Mouse (Mus musculus) liver, embryonic 11.5 days (tissue): ENCODE data around the gene Entpd7. TPM values are rescaled to one million over a fixed set of nuclear protein-coding genes. Genes with fewer than 3 reads are reported as not detected.

Experiments used
- ATAC-seq: fragments of 200-750 bp; cut with Nextera tagmentation; replicated peaks from 2 replicates; pipeline ENCODE4 v1.8.0; 2017; ENCODE audit warnings: moderate number of reproducible peaks, mild to moderate bottlenecking, moderate TSS enrichment, moderate library complexity; ENCODE audit not compliant: low FRiP score
- DNase-seq: peaks from one replicate; pipeline ENCODE4 v3.0.0-alpha.2; 2017; ENCODE audit warnings: low spot score
- H3K27ac ChIP-seq: fragments of 300-500 bp; sonication (generic); 2 replicates; pipeline ENCODE4 v1.5.1; 2014; ENCODE audit warnings: mild to moderate bottlenecking, low read depth, low read length, control low read depth
- H3K27me3 ChIP-seq: fragments of 300-500 bp; sonication (generic); replicated peaks from 2 replicates; pipeline ENCODE4 v1.6.1; 2014; ENCODE audit warnings: low read length, mixed read lengths; ENCODE audit not compliant: control insufficient read depth, insufficient read depth
- H3K36me3 ChIP-seq: fragments of 300-500 bp; sonication (generic); 2 replicates; pipeline ENCODE4 v1.6.1; 2014; ENCODE audit warnings: mild to moderate bottlenecking, low read length, moderate library complexity, mixed read lengths; ENCODE audit not compliant: control insufficient read depth, insufficient read depth
- H3K4me1 ChIP-seq: fragments of 300-500 bp; sonication (generic); replicated peaks from 2 replicates; pipeline ENCODE4 v1.6.1; 2014; ENCODE audit warnings: low read length, mixed read lengths; ENCODE audit not compliant: control insufficient read depth, insufficient read depth
- H3K4me2 ChIP-seq: fragments of 300-500 bp; sonication (generic); 2 replicates; pipeline ENCODE4 v1.6.1; 2014; ENCODE audit warnings: mild to moderate bottlenecking, control low read depth, moderate library complexity
- H3K4me3 ChIP-seq: fragments of 300-500 bp; sonication (generic); 2 replicates; pipeline ENCODE4 v1.5.1; 2014; ENCODE audit warnings: low read depth, low read length, control low read depth
- H3K9ac ChIP-seq: fragments of 300-500 bp; sonication (generic); 2 replicates; pipeline ENCODE4 v1.6.1; 2014; ENCODE audit warnings: low read depth, low read length, control low read depth
- H3K9me3 ChIP-seq: fragments of 300-500 bp; sonication (generic); 2 replicates; pipeline ENCODE4 v1.6.1; 2016; ENCODE audit warnings: low read length, inconsistent platforms, mixed read lengths; ENCODE audit not compliant: control insufficient read depth
- whole genome bisulfite sequencing: fragments of 180-500 bp; shearing (Covaris S2); extraction: QIAGEN DNeasy Blood & Tissue Kit; methylation state at CpG from one replicate; pipeline ENCODE4 v1.1.7; 2014; 5-methylcytosine and 5-hydroxymethylcytosine counted together
- polyA plus RNA-seq: library from polyadenylated mRNA; unstranded; fragments of >200 nt; fragmentation: Nextera tagmentation; extraction: Ambion mirVana; gene quantifications from 2 replicates; pipeline ENCODE4 v1.2.1, GENCODE M21; 2014

The Entpd7 gene
- polyA plus RNA-seq, 1 experiment from 2014 or later: 9.2 TPM

DNA sequence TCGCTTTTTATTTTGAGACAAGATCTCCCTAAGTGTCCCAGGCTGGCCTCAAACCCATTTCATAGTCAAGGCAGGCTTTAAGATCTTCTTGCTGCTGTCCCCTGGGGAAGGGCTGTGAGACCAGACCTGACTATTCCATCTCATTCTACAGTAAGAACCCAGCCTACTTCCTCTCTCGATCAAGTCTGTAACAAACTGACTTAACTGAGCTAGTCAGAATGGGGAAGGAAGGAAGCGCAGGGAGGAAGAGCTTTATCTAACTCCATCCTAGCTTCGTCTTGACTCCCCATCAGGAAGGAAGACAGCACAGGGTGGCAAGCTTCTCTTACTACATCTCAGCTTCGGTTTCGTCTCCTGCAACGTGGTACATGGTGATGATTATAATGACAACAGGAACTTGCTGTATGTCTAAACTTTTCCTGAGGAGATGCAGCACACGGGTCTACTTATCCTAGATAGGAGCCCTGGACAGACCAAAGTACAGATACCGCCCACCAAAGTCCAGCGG lies 9.9 kb upstream of the Entpd7 start:
- Histone ChIP-seq H3K36me3 (no peaks in the 10 kb centered on the region), H3K27me3 (no peaks in the 10 kb centered on the region), H3K4me3 (no peak overlapping the region), H3K9ac (no peak overlapping the region), H3K4me2 (0 out of 2 replicates have a peak overlapping the region, but pooled peaks have one; percentile 4), H3K4me1 (peaks cover 5% of the 10 kb centered on the region; the same call in 1 of the 2 replicates), H3K9me3 (no peaks in the 10 kb centered on the region), H3K27ac (no peak overlapping the region; the same call in 1 of the 2 replicates)
- ATAC-seq (no peak), DNase-seq (no peak)
- 40% methylated on average over 10 of the region's 10 CpGs for WGBS

DNA sequence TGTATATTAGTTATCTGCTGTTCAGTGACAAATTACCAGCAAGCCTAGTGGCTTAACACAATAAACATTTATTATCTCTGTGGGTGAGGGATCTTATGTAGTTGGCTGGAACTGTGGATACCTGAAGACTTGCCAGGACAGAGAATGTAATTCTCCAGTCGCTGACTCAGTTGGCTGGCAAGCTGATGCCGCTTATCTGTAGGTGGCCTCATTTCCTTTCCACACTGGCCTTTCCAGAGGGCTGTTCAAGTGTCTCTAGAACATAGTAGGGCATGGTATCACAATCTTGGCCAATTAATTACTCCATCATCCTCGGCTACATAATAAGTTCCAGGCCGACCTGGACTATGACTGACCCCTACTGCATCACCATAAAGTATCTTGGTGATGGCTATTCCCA lies 7.9 kb upstream of the Entpd7 start:
- H3K9me3 ChIP-seq: no peaks in the 10 kb centered on the region
- DNase-seq: no peak
- WGBS: 72% methylated on average over 4 of the region's 4 CpGs
- no peaks in the 10 kb centered on the region; the same call in 1 of the 2 replicates for H3K4me1 ChIP-seq
- no peaks in the 10 kb centered on the region for H3K36me3 ChIP-seq
- H3K27ac ChIP-seq: no peak overlapping the region
- no peak overlapping the region for H3K9ac ChIP-seq
- H3K4me2 ChIP-seq: no peak overlapping the region
- ATAC-seq: no peak
- H3K27me3 ChIP-seq: no peaks in the 10 kb centered on the region
- no peak overlapping the region for H3K4me3 ChIP-seq

DNA sequence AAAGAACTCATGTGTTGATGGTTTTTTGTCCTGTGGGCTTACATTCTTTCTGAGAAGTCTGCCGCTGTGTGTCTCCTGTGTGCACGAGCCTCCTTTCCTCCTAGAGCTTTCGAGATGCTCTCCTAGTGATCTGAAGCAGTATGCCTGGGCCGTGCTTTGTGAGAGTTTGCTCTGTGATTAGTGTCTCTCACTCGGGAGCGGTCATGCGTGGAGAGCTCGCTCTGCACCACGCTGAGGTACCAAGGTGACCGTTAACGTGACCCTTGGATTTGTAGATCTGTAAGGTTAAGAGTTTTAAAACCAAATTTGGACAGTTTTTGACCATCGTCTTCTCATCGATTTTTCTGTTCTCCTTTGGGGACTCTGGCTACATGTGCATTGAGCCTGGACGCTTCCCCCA lies 3.3 kb downstream of the Entpd7 start:
- no peak for ATAC-seq
- no peak for DNase-seq
- Histone ChIP-seq H3K9me3 (no peaks in the 10 kb centered on the region), H3K4me3 (no peak overlapping the region), H3K9ac (no peak overlapping the region), H3K4me1 (peaks cover 3% of the 10 kb centered on the region; the same call in 1 of the 2 replicates), H3K4me2 (no peak overlapping the region), H3K27ac (no peak overlapping the region), H3K36me3 (peaks cover 3% of the 10 kb centered on the region; the same call in 1 of the 2 replicates), H3K27me3 (no peaks in the 10 kb centered on the region)
- WGBS: 92% methylated on average over 14 of the region's 14 CpGs

DNA sequence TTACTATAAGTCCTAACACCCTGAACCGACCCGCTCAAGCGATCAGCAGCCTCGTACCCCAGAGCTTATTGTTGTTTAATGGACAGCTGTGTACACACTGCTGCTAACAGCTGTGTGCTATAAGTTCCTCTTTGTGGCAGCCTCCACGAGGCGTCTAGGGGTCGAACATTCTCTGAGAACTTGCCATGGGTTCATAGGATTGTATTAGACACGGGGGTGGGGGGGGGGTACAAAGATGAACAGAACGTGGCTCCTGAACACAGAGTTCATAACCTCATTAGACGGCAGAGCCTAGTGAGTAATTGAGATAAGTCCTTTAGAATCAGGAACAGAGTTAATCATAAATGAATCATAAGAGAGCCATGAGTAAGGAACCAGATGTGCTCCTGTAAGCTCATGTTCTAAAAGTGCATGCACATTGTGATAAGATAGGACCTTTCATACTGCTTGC lies 6.1 kb downstream of the Entpd7 start:
- H3K9me3 ChIP-seq: no peaks in the 10 kb centered on the region
- WGBS: 60% methylated on average over 10 of the region's 10 CpGs
- no peak overlapping the region for H3K27ac ChIP-seq
- H3K9ac ChIP-seq: no peak overlapping the region
- no peak overlapping the region for H3K4me3 ChIP-seq
- no peak overlapping the region for H3K4me2 ChIP-seq
- H3K27me3 ChIP-seq: no peaks in the 10 kb centered on the region
- peaks cover 3% of the 10 kb centered on the region; the same call in 1 of the 2 replicates for H3K36me3 ChIP-seq
- no peaks in the 10 kb centered on the region; the same call in 1 of the 2 replicates for H3K4me1 ChIP-seq
- ATAC-seq (no peak), DNase-seq (no peak)

- H3K9me3 ChIP-seq: no peaks in the 10 kb centered on the region; the same call in 1 of the 2 replicates
- H3K36me3 ChIP-seq: peaks cover 2% of the 10 kb centered on the region; the same call in 1 of the 2 replicates
- H3K27me3 ChIP-seq: no peaks in the 10 kb centered on the region
- no peak overlapping the region for H3K4me2 ChIP-seq
- no peak overlapping the region for H3K4me3 ChIP-seq
- no peak overlapping the region for H3K9ac ChIP-seq
- H3K4me1 ChIP-seq: no peaks in the 10 kb centered on the region; the same call in 1 of the 2 replicates
- no peak overlapping the region for H3K27ac ChIP-seq
- DNase-seq (no peak), ATAC-seq (no peak)
- 87% methylated on average over 5 of the region's 5 CpGs for WGBS
These were observed 8.3 kb downstream of the Entpd7 start for GRCm38 (mm10) chr19:43697666-43698370.

DNA sequence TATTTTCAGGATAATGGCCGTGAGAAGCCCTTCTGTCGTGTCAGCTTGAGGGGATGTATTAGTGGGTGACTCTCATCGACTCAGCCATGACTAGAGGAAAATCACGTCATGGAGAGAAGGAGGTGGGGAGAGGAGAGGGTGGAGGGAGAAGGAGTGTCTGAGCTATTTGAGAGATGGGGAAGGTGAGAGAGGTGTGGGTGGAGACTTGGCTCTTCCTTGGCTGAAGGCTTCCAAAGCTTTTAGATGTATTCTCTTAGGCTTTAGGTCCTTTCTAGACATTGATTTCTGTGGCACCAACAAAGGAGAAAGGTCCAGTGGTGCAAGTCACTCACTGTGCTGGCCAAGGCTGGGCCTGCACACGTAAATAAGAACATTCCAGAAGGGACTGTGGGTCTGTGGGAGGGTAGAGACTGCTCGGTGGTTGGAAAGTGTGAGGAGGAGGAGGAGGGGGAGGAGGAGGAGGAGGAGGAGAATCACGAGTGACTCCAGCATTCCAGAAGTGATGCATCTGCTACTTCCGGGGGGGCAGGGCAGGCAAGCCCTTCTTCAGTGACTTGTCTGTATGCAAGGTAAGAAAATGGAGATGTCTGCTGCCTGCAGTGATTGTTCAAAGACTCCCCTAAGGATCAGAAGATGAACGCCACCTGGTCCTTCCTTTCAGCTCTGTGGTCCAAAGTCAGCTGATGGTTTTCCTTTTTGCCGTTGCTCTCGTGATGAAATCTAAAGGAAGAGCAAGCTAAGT lies 9.7 kb downstream of the Entpd7 start:
- Histone ChIP-seq H3K4me2 (no peak overlapping the region), H3K9me3 (no peaks in the 10 kb centered on the region; the same call in 1 of the 2 replicates), H3K4me1 (no peaks in the 10 kb centered on the region; the same call in 1 of the 2 replicates), H3K36me3 (peaks cover 2% of the 10 kb centered on the region; the same call in 1 of the 2 replicates), H3K4me3 (no peak overlapping the region), H3K9ac (no peak overlapping the region), H3K27me3 (no peaks in the 10 kb centered on the region), H3K27ac (no peak overlapping the region)
- 73% methylated on average over 11 of the region's 11 CpGs for WGBS
- ATAC-seq (no peak), DNase-seq (no peak)

- no peak overlapping the region for H3K9ac ChIP-seq
- no peaks in the 10 kb centered on the region for H3K27me3 ChIP-seq
- no peak for DNase-seq
- no peak overlapping the region for H3K4me3 ChIP-seq
- H3K27ac ChIP-seq: no peak overlapping the region
- no peak for ATAC-seq
- H3K36me3 ChIP-seq: peaks cover 3% of the 10 kb centered on the region
- no peak overlapping the region for H3K4me2 ChIP-seq
- no peaks in the 10 kb centered on the region; the same call in 1 of the 2 replicates for H3K4me1 ChIP-seq
- no peaks in the 10 kb centered on the region; the same call in 1 of the 2 replicates for H3K9me3 ChIP-seq
- WGBS: 81% methylated on average over 6 of the region's 6 CpGs
These were observed 10.3 kb downstream of the Entpd7 start for GRCm38 (mm10) chr19:43699763-43700155.

- 79% methylated on average over 11 of the region's 11 CpGs for WGBS
- Histone ChIP-seq H3K36me3 (peaks cover 11% of the 10 kb centered on the region), H3K27me3 (no peaks in the 10 kb centered on the region), H3K4me1 (no peaks in the 10 kb centered on the region), H3K27ac (no peak overlapping the region), H3K4me3 (no peak overlapping the region), H3K4me2 (no peak overlapping the region), H3K9me3 (no peaks in the 10 kb centered on the region; the same call in 1 of the 2 replicates), H3K9ac (no peak overlapping the region)
- no peak for DNase-seq
- no peak for ATAC-seq
These were observed 14.7 kb downstream of the Entpd7 start for GRCm38 (mm10) chr19:43704211-43704610.
